Mouse (Mus musculus): ENCODE data around the gene Fam102a. TPM values are rescaled to one million over a fixed set of nuclear protein-coding genes. Genes with fewer than 3 reads are reported as not detected.

Fam102a gene
- polyA plus RNA-seq, 2 experiments from 2014 or later, result 50.6 to 55.5 TPM

- no peak for ATAC-seq
Observed at GRCm38 (mm10) chr2:32546951-32547350, 11.8 kb downstream of the Fam102a start.

GRCm38 (mm10) chr2:32547380-32547779, 12.2 kb downstream of the Fam102a start:
- no peak for ATAC-seq

- peak; percentile 70 for ATAC-seq
Observed at GRCm38 (mm10) chr2:32547964-32548739, 13.0 kb downstream of the Fam102a start.

GRCm38 (mm10) chr2:32549171-32549570, 14.0 kb downstream of the Fam102a start:
- no peak for ATAC-seq

- ATAC-seq, result no peak
Observed at GRCm38 (mm10) chr2:32549764-32550163, 14.6 kb downstream of the Fam102a start.

- ATAC-seq, result no peak
Observed at GRCm38 (mm10) chr2:32551236-32551635, 16.1 kb downstream of the Fam102a start.

- ATAC-seq, result peak; percentile 81
Observed at GRCm38 (mm10) chr2:32553592-32554148, 18.5 kb downstream of the Fam102a start.

GRCm38 (mm10) chr2:32555484-32555883, 20.4 kb downstream of the Fam102a start:
- ATAC-seq, result no peak

- ATAC-seq, result no peak
Observed at GRCm38 (mm10) chr2:32556019-32556418, 20.9 kb downstream of the Fam102a start.

GRCm38 (mm10) chr2:32559570-32559969, 24.4 kb downstream of the Fam102a start:
- ATAC-seq, result no peak

GRCm38 (mm10) chr2:32566536-32567063, 31.5 kb downstream of the Fam102a start:
- no peak for ATAC-seq

GRCm38 (mm10) chr2:32568149-32568548, 33.0 kb downstream of the Fam102a start:
- no peak for ATAC-seq

GRCm38 (mm10) chr2:32568941-32569340, 33.8 kb downstream of the Fam102a start:
- ATAC-seq, result no peak

- peak; percentile 86 for ATAC-seq
Observed at GRCm38 (mm10) chr2:32570698-32571494, 35.8 kb downstream of the Fam102a start, which contains the start of gene Dpm2. TSS of gene Dpm2 (plus strand) at chr2:32570858.

GRCm38 (mm10) chr2:32572196-32572595, 37.1 kb downstream of the Fam102a start:
- ATAC-seq, result no peak

GRCm38 (mm10) chr2:32574497-32574896, 39.4 kb downstream of the Fam102a start, which contains the start of gene Pip5kl1:
TSS of gene Pip5kl1 (plus strand) at chr2:32574797.
- ATAC-seq, result no peak

- peak; percentile 50 for ATAC-seq
Observed at GRCm38 (mm10) chr2:32574901-32575585, 39.9 kb downstream of the Fam102a start.

- peak; percentile 67 for ATAC-seq
Observed at GRCm38 (mm10) chr2:32575586-32576160, 40.5 kb downstream of the Fam102a start, which contains the start of gene 9430097D07Rik. TSS of gene 9430097D07Rik (minus strand) at chr2:32575684.

GRCm38 (mm10) chr2:32576532-32576931, 41.4 kb downstream of the Fam102a start:
- no peak for ATAC-seq

- no peak for ATAC-seq
Observed at GRCm38 (mm10) chr2:32578146-32579046, 43.3 kb downstream of the Fam102a start.

Data from CD4-positive, CD25-positive, alpha-beta regulatory T cell, adult 4 months (primary cell).